Mouse (Mus musculus): ENCODE measurements around the gene Irf2bpl.

DNA sequence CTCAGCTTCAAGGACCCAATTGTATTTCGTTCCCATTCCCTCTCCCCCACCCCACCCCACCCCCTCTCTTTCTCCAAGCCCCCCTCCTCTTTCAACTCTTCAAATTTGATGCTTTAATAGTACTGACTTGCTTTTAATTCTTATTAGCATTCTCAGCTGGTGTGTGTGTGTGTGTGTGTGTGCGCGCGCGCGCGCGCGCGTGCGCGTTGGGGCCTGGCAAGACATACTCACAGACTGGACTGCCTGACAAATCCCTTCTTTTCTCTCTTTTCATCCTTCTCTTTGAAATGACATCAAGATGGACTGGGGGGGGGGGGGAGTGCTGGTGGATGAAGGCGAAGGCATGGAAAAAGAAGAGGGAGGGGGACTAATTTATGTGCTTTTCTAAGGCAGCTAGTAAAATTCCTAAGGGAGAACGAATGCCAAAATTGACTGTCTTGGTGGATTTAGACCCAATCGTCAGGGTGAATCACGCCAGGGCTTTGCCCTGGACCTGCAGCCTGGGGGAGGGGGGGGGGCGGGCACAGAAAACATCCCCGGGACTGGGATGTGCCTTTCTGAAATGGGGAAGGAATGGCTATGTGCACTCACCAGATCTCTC, 8.2 kb upstream of the Irf2bpl start:
- TF ChIP-seq CTCF (IDR thresholded peaks at IDR 0.05; ENCODE audit: insufficient read depth, low read length) (no peak), POLR2A (IDR thresholded peaks at IDR 0.05; ENCODE audit: borderline replicate concordance, extremely low read depth, low read depth, low read length) (no peak)

Data from lung, adult 2 months (tissue).